In the genomic region with DNA sequence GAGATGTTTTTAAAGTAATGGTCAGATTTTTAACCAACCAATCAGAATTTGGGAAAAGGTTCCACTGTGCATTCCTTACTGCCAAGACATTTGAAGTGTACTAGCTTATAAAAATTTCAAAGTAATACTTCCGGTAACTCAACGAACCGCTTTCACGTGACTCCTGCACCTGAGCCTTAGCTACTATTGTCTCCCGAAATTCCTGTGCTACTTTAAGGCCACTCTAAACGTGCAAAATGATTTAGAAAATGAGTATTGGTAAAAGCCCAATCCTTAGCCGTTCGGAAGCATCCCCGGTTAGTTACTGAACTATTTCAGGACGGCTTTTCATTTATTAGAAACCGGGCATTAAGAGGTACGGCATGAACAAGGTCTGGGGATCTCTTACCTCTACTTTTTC, we compare ENCODE assay signal across 9 mouse cellular contexts. TPM values are rescaled to one million over a fixed set of nuclear protein-coding genes. Genes with fewer than 3 reads are reported as not detected.
DNase-seq lines count a peak whose midpoint lies in the region; ATAC-seq and TF ChIP-seq lines count a peak whose summit lies in the region.
"Not testable (repeated sequence)": the region's sequence is repeated elsewhere in the genome, so short reads cannot be mapped to it uniquely, and the experiment has no call there.
"Had no signal": no experiment of that assay in that cellular context is flagged by ENCODE, and none has a peak within 500 bp of the region (broad histone marks: within the 10 kb centered on the region; RNA-seq: fewer than 3 reads in every experiment).

No protein-coding gene starts in this region.

- not testable (repeated sequence) for ATAC-seq in embryonic facial prominence, embryonic 11.5 days (replicated peaks; ENCODE audit: insufficient number of reproducible peaks, low FRiP score, low TSS enrichment, low read depth); forebrain, postnatal 0 days; hindbrain, embryonic 11.5 days (ENCODE audit: low FRiP score); kidney, embryonic 14.5 days (ENCODE audit: low FRiP score, low TSS enrichment); liver, embryonic 11.5 days (replicated peaks; ENCODE audit: low FRiP score); midbrain, embryonic 11.5 days (ENCODE audit: low FRiP score); neural tube, embryonic 15.5 days (ENCODE audit: low FRiP score)

- not testable (repeated sequence) for DNase-seq in embryonic facial prominence, embryonic 11.5 days (ENCODE audit: low spot score); hindbrain, embryonic 11.5 days (ENCODE audit: low spot score); liver, embryonic 11.5 days (ENCODE audit: low spot score)
- peak; percentile 2 for DNase-seq in forebrain, postnatal 0 days
- DNase-seq in midbrain, embryonic 11.5 days (ENCODE audit: low spot score, missing footprints): peak; percentile 81

- not testable (repeated sequence) for H3K27ac ChIP-seq in embryonic facial prominence, embryonic 11.5 days (replicated peaks; ENCODE audit: low read depth, low read length); forebrain, postnatal 0 days (ENCODE audit: low read depth, low read length); hindbrain, embryonic 11.5 days (ENCODE audit: low read depth, low read length); kidney, embryonic 14.5 days (ENCODE audit: low read depth, low read length); liver, embryonic 11.5 days (ENCODE audit: low read depth, low read length); midbrain, embryonic 11.5 days (ENCODE audit: low read depth, low read length); neural tube, embryonic 15.5 days (replicated peaks)

- 1% methylated on average over 12 of the region's 12 CpGs for WGBS in embryonic facial prominence, embryonic 11.5 days
- WGBS in forebrain, postnatal 0 days: 0% methylated on average over 12 of the region's 12 CpGs
- WGBS in hindbrain, embryonic 11.5 days: 0% methylated on average over 11 of the region's 12 CpGs
- 1% methylated on average over 11 of the region's 12 CpGs for WGBS in kidney, embryonic 14.5 days
- under 1% methylated on average over 11 of the region's 12 CpGs for WGBS in liver, embryonic 11.5 days
- under 1% methylated on average over 12 of the region's 12 CpGs for WGBS in midbrain, embryonic 11.5 days
- WGBS in neural tube, embryonic 15.5 days: under 1% methylated on average over 12 of the region's 12 CpGs

- not testable (repeated sequence) for H3K9me3 ChIP-seq in embryonic facial prominence, embryonic 11.5 days (replicated peaks; ENCODE audit: control insufficient read depth, low read length); forebrain, postnatal 0 days (ENCODE audit: low read length); hindbrain, embryonic 11.5 days (ENCODE audit: control insufficient read depth, low read length); kidney, embryonic 14.5 days (ENCODE audit: control insufficient read depth, low read length); liver, embryonic 11.5 days (ENCODE audit: control insufficient read depth, low read length); midbrain, embryonic 11.5 days (ENCODE audit: control insufficient read depth, low read length); neural tube, embryonic 15.5 days (replicated peaks)

- peak overlapping the region; percentile 45 for H3K4me3 ChIP-seq in embryonic facial prominence, embryonic 11.5 days (ENCODE audit: low read depth, low read length)
- H3K4me3 ChIP-seq in forebrain, postnatal 0 days (ENCODE audit: low read depth, low read length): peak overlapping the region; percentile 40
- peak overlapping the region; percentile 43 for H3K4me3 ChIP-seq in hindbrain, embryonic 11.5 days (ENCODE audit: low read depth, low read length)
- peak overlapping the region; percentile 44 for H3K4me3 ChIP-seq in kidney, embryonic 14.5 days (ENCODE audit: low read length)
- H3K4me3 ChIP-seq in liver, embryonic 11.5 days (ENCODE audit: low read depth, low read length): peak overlapping the region; percentile 54
- peak overlapping the region; percentile 49 for H3K4me3 ChIP-seq in midbrain, embryonic 11.5 days (ENCODE audit: low read depth, low read length)
- peak overlapping the region; percentile 49 for H3K4me3 ChIP-seq in neural tube, embryonic 15.5 days (replicated peaks)

- H3K4me2 ChIP-seq in embryonic facial prominence, embryonic 11.5 days (ENCODE audit: low read depth, low read length): not testable (repeated sequence)
- peak overlapping the region; percentile 46 for H3K4me2 ChIP-seq in forebrain, postnatal 0 days (ENCODE audit: low read depth)
- H3K4me2 ChIP-seq in hindbrain, embryonic 11.5 days (replicated peaks; ENCODE audit: low read depth, low read length): peak overlapping the region; percentile 25; the same call in 1 of the 2 replicates
- peak overlapping the region; percentile 36; the same call in 1 of the 2 replicates for H3K4me2 ChIP-seq in kidney, embryonic 14.5 days (replicated peaks; ENCODE audit: low read depth, low read length)
- H3K4me2 ChIP-seq in liver, embryonic 11.5 days: peak overlapping the region; percentile 53
- peak overlapping the region; percentile 39 for H3K4me2 ChIP-seq in midbrain, embryonic 11.5 days
- H3K4me2 ChIP-seq in neural tube, embryonic 15.5 days: peak overlapping the region; percentile 52

- not testable (repeated sequence) for H3K36me3 ChIP-seq in embryonic facial prominence, embryonic 11.5 days (replicated peaks; ENCODE audit: control insufficient read depth, insufficient read depth, low read depth, low read length); forebrain, postnatal 0 days (ENCODE audit: insufficient read depth); hindbrain, embryonic 11.5 days (ENCODE audit: control insufficient read depth, insufficient read depth, low read length); kidney, embryonic 14.5 days (ENCODE audit: control insufficient read depth, insufficient read depth, low read length); liver, embryonic 11.5 days (ENCODE audit: control insufficient read depth, insufficient read depth, low read length); midbrain, embryonic 11.5 days (ENCODE audit: control insufficient read depth, insufficient read depth, low read length); neural tube, embryonic 15.5 days

- TF ChIP-seq CTCF in forebrain, postnatal 0 days (IDR thresholded peaks at IDR 0.05; ENCODE audit: low read depth): not testable (repeated sequence)

- H3K4me1 ChIP-seq in embryonic facial prominence, embryonic 11.5 days (ENCODE audit: control insufficient read depth, insufficient read depth, low read length); forebrain, postnatal 0 days (ENCODE audit: insufficient read depth); hindbrain, embryonic 11.5 days (replicated peaks; ENCODE audit: control insufficient read depth, insufficient read depth, low read length); kidney, embryonic 14.5 days (ENCODE audit: control insufficient read depth, insufficient read depth, low read length); liver, embryonic 11.5 days (replicated peaks; ENCODE audit: control insufficient read depth, insufficient read depth, low read length); midbrain, embryonic 11.5 days (ENCODE audit: control insufficient read depth, insufficient read depth, low read length); neural tube, embryonic 15.5 days: not testable (repeated sequence)

- H3K27me3 ChIP-seq in embryonic facial prominence, embryonic 11.5 days (ENCODE audit: control insufficient read depth, insufficient read depth, low read length); forebrain, postnatal 0 days (ENCODE audit: insufficient read depth, low read length); hindbrain, embryonic 11.5 days (ENCODE audit: control insufficient read depth, insufficient read depth, low read length); kidney, embryonic 14.5 days (ENCODE audit: control insufficient read depth, insufficient read depth, low read length); liver, embryonic 11.5 days (replicated peaks; ENCODE audit: control insufficient read depth, insufficient read depth, low read length); midbrain, embryonic 11.5 days (ENCODE audit: control insufficient read depth, insufficient read depth, low read length); neural tube, embryonic 15.5 days (replicated peaks): not testable (repeated sequence)

- H3K9ac ChIP-seq in embryonic facial prominence, embryonic 11.5 days (replicated peaks; ENCODE audit: low read length); neural tube, embryonic 15.5 days (replicated peaks): not testable (repeated sequence)
- peak overlapping the region; percentile 50; the same call in 1 of the 2 replicates for H3K9ac ChIP-seq in forebrain, postnatal 0 days
- peak overlapping the region; percentile 47 for H3K9ac ChIP-seq in hindbrain, embryonic 11.5 days (ENCODE audit: low read depth, low read length)
- H3K9ac ChIP-seq in kidney, embryonic 14.5 days (ENCODE audit: low read depth, low read length): peak overlapping the region; percentile 60; the same call in 1 of the 2 replicates
- peak overlapping the region; percentile 72 for H3K9ac ChIP-seq in liver, embryonic 11.5 days (ENCODE audit: low read depth, low read length)
- peak overlapping the region; percentile 59; the same call in 1 of the 2 replicates for H3K9ac ChIP-seq in midbrain, embryonic 11.5 days (ENCODE audit: low read length)

RNA-seq across cellular contexts. Expression of a gene that starts 0.6 kb away (rescaled TPM):
- polyA plus RNA-seq in embryonic facial prominence, embryonic 11.5 days (2014; fragmentation: Nextera tagmentation; extraction: Ambion mirVana): 63.1 and 70.3 TPM in 2 replicates
- total RNA-seq in forebrain, postnatal 0 days (2014; rRNA removed): 42.7 and 42.9 TPM in 2 replicates
- 35.5 and 46.2 TPM in 2 replicates for polyA plus RNA-seq in forebrain, postnatal 0 days (2015; fragmentation: Nextera tagmentation; extraction: Ambion mirVana)
- polyA plus RNA-seq in hindbrain, embryonic 11.5 days (2014; fragmentation: Nextera tagmentation; extraction: Ambion mirVana): 57.1 TPM in 2 replicates
- polyA plus RNA-seq in kidney, embryonic 14.5 days (2014; fragmentation: Nextera tagmentation; extraction: Ambion mirVana): 59.9 and 80.2 TPM in 2 replicates
- polyA plus RNA-seq in liver, embryonic 11.5 days (2014; fragmentation: Nextera tagmentation; extraction: Ambion mirVana): 36.4 TPM in 2 replicates
- 56.2 and 60.5 TPM in 2 replicates for polyA plus RNA-seq in midbrain, embryonic 11.5 days (2014; fragmentation: Nextera tagmentation; extraction: Ambion mirVana)
- 54.5 and 55.6 TPM in 2 replicates for polyA plus RNA-seq in neural tube, embryonic 15.5 days (2015; fragmentation: Nextera tagmentation; extraction: Ambion mirVana)

RNA-seq across cellular contexts. Expression of a gene that starts 10.1 kb away (rescaled TPM):
- polyA plus RNA-seq in embryonic facial prominence, embryonic 11.5 days (2014; fragmentation: Nextera tagmentation; extraction: Ambion mirVana): 148 and 153 TPM in 2 replicates
- 25.3 and 46.0 TPM in 2 replicates for total RNA-seq in forebrain, postnatal 0 days (2014; rRNA removed)
- polyA plus RNA-seq in forebrain, postnatal 0 days (2015; fragmentation: Nextera tagmentation; extraction: Ambion mirVana): 102 and 107 TPM in 2 replicates
- polyA plus RNA-seq in hindbrain, embryonic 11.5 days (2014; fragmentation: Nextera tagmentation; extraction: Ambion mirVana): 115 TPM in 2 replicates
- 256 and 257 TPM in 2 replicates for polyA plus RNA-seq in kidney, embryonic 14.5 days (2014; fragmentation: Nextera tagmentation; extraction: Ambion mirVana)
- 138 and 150 TPM in 2 replicates for polyA plus RNA-seq in liver, embryonic 11.5 days (2014; fragmentation: Nextera tagmentation; extraction: Ambion mirVana)
- polyA plus RNA-seq in midbrain, embryonic 11.5 days (2014; fragmentation: Nextera tagmentation; extraction: Ambion mirVana): 106 and 115 TPM in 2 replicates
- 87.4 and 127 TPM in 2 replicates for polyA plus RNA-seq in neural tube, embryonic 15.5 days (2015; fragmentation: Nextera tagmentation; extraction: Ambion mirVana)

RNA-seq across cellular contexts. Expression of a gene that starts 11.9 kb away (rescaled TPM):
- 36.7 and 37.3 TPM in 2 replicates for polyA plus RNA-seq in embryonic facial prominence, embryonic 11.5 days (2014; fragmentation: Nextera tagmentation; extraction: Ambion mirVana)
- total RNA-seq in forebrain, postnatal 0 days (2014; rRNA removed): 34.3 and 41.5 TPM in 2 replicates
- 50.0 and 60.2 TPM in 2 replicates for polyA plus RNA-seq in forebrain, postnatal 0 days (2015; fragmentation: Nextera tagmentation; extraction: Ambion mirVana)
- polyA plus RNA-seq in hindbrain, embryonic 11.5 days (2014; fragmentation: Nextera tagmentation; extraction: Ambion mirVana): 50.5 and 50.8 TPM in 2 replicates
- 38.6 and 45.0 TPM in 2 replicates for polyA plus RNA-seq in kidney, embryonic 14.5 days (2014; fragmentation: Nextera tagmentation; extraction: Ambion mirVana)
- 28.1 and 29.6 TPM in 2 replicates for polyA plus RNA-seq in liver, embryonic 11.5 days (2014; fragmentation: Nextera tagmentation; extraction: Ambion mirVana)
- 45.7 and 48.2 TPM in 2 replicates for polyA plus RNA-seq in midbrain, embryonic 11.5 days (2014; fragmentation: Nextera tagmentation; extraction: Ambion mirVana)
- polyA plus RNA-seq in neural tube, embryonic 15.5 days (2015; fragmentation: Nextera tagmentation; extraction: Ambion mirVana): 56.4 and 57.7 TPM in 2 replicates

RNA-seq across cellular contexts. Expression of a gene that starts 18.4 kb away (rescaled TPM):
- 0.24 TPM in 1 of 2 replicates, not detected in the other for polyA plus RNA-seq in embryonic facial prominence, embryonic 11.5 days (2014; fragmentation: Nextera tagmentation; extraction: Ambion mirVana)
- total RNA-seq in forebrain, postnatal 0 days (2014; rRNA removed): 0.19 and 2.7 TPM in 2 replicates
- polyA plus RNA-seq in forebrain, postnatal 0 days (2015; fragmentation: Nextera tagmentation; extraction: Ambion mirVana): 0.13 and 0.44 TPM in 2 replicates
- polyA plus RNA-seq in hindbrain, embryonic 11.5 days (2014; fragmentation: Nextera tagmentation; extraction: Ambion mirVana): 0.18 TPM in 1 of 2 replicates, not detected in the other
- polyA plus RNA-seq in kidney, embryonic 14.5 days (2014; fragmentation: Nextera tagmentation; extraction: Ambion mirVana): 0.16 TPM in 1 of 2 replicates, not detected in the other
- 0.12 TPM in 1 of 2 replicates, not detected in the other for polyA plus RNA-seq in liver, embryonic 11.5 days (2014; fragmentation: Nextera tagmentation; extraction: Ambion mirVana)
- 0.15 and 0.44 TPM in 2 replicates for polyA plus RNA-seq in midbrain, embryonic 11.5 days (2014; fragmentation: Nextera tagmentation; extraction: Ambion mirVana)
- 0.23 and 0.28 TPM in 2 replicates for polyA plus RNA-seq in neural tube, embryonic 15.5 days (2015; fragmentation: Nextera tagmentation; extraction: Ambion mirVana)
- total RNA-seq: gastrocnemius, postnatal 14 days; heart, postnatal 4 days had no signal
